Mouse (Mus musculus): Measurements from ENCODE around the gene Gtse1. TPM values are rescaled to one million over a fixed set of nuclear protein-coding genes. Genes with fewer than 3 reads are reported as not detected.

Gene Gtse1
- polyA plus RNA-seq, 1 experiment from 2014 or later: 45.7 TPM

GRCm38 (mm10) chr15:85826676-85827075 lies 32.9 kb upstream of the Gtse1 start:
- no peak overlapping the region for H3K9ac ChIP-seq (ENCODE audit: low read length)
- H3K27ac ChIP-seq (replicated peaks; ENCODE audit: low read depth, low read length): no peak overlapping the region
- H3K4me2 ChIP-seq (ENCODE audit: low read depth, severe bottlenecking): no peak overlapping the region
- DNase-seq (ENCODE audit: low spot score): no peak
- H3K4me3 ChIP-seq (ENCODE audit: low read depth, low read length): no peak overlapping the region
- H3K9me3 ChIP-seq (ENCODE audit: control insufficient read depth, low read length): no peaks in the 10 kb centered on the region
- no peak for ATAC-seq (ENCODE audit: insufficient number of reproducible peaks, low FRiP score, low TSS enrichment, low read depth)
- WGBS: 66% methylated on average over 5 of the region's 5 CpGs
- H3K27me3 ChIP-seq (ENCODE audit: control insufficient read depth, insufficient read depth, low read length): 0 out of 2 replicates have a peak, but pooled peaks cover 2% of the 10 kb centered on the region
- no peaks in the 10 kb centered on the region for H3K36me3 ChIP-seq (ENCODE audit: control insufficient read depth, insufficient read depth, low read length)
- no peaks in the 10 kb centered on the region for H3K4me1 ChIP-seq (ENCODE audit: control insufficient read depth, insufficient read depth, low read length)

- H3K9me3 ChIP-seq (ENCODE audit: control insufficient read depth, low read length): no peaks in the 10 kb centered on the region
- ATAC-seq (ENCODE audit: insufficient number of reproducible peaks, low FRiP score, low TSS enrichment, low read depth): no peak
These were observed 31.5 kb upstream of the Gtse1 start for GRCm38 (mm10) chr15:85828071-85828470.

GRCm38 (mm10) chr15:85829470-85829869 lies 30.1 kb upstream of the Gtse1 start:
- H3K4me3 ChIP-seq (ENCODE audit: low read depth, low read length): no peak overlapping the region
- ATAC-seq (ENCODE audit: insufficient number of reproducible peaks, low FRiP score, low TSS enrichment, low read depth) (no peak), DNase-seq (ENCODE audit: low spot score) (no peak)
- 0 out of 2 replicates have a peak, but pooled peaks cover 3% of the 10 kb centered on the region for H3K4me1 ChIP-seq (ENCODE audit: control insufficient read depth, insufficient read depth, low read length)
- no peaks in the 10 kb centered on the region for H3K9me3 ChIP-seq (ENCODE audit: control insufficient read depth, low read length)
- H3K4me2 ChIP-seq (ENCODE audit: low read depth, severe bottlenecking): no peak overlapping the region
- 80% methylated on average over 5 of the region's 5 CpGs for WGBS
- no peaks in the 10 kb centered on the region for H3K36me3 ChIP-seq (ENCODE audit: control insufficient read depth, insufficient read depth, low read length)
- H3K9ac ChIP-seq (ENCODE audit: low read length): no peak overlapping the region
- no peak overlapping the region for H3K27ac ChIP-seq (replicated peaks; ENCODE audit: low read depth, low read length)
- no peaks in the 10 kb centered on the region for H3K27me3 ChIP-seq (ENCODE audit: control insufficient read depth, insufficient read depth, low read length)

More at GRCm38 (mm10) chr15:85828071-85828470, 31.5 kb upstream of the Gtse1 start:
- DNase-seq (ENCODE audit: low spot score): no peak
- Histone ChIP-seq H3K36me3 (ENCODE audit: control insufficient read depth, insufficient read depth, low read length) (no peaks in the 10 kb centered on the region), H3K27ac (replicated peaks; ENCODE audit: low read depth, low read length) (no peak overlapping the region), H3K4me2 (ENCODE audit: low read depth, severe bottlenecking) (no peak overlapping the region), H3K4me1 (ENCODE audit: control insufficient read depth, insufficient read depth, low read length) (0 out of 2 replicates have a peak, but pooled peaks cover 3% of the 10 kb centered on the region), H3K4me3 (ENCODE audit: low read depth, low read length) (no peak overlapping the region), H3K27me3 (ENCODE audit: control insufficient read depth, insufficient read depth, low read length) (no peaks in the 10 kb centered on the region), H3K9ac (ENCODE audit: low read length) (no peak overlapping the region)
- WGBS: 85% methylated on average over 4 of the region's 4 CpGs

- no peaks in the 10 kb centered on the region for H3K9me3 ChIP-seq (ENCODE audit: control insufficient read depth, low read length)
- H3K9ac ChIP-seq (ENCODE audit: low read length): peak within 1 kb of the TSS; percentile 56
- H3K4me3 ChIP-seq (ENCODE audit: low read depth, low read length): peak within 1 kb of the TSS; percentile 48
- H3K4me2 ChIP-seq (ENCODE audit: low read depth, severe bottlenecking): peak within 1 kb of the TSS; percentile 79
- H3K4me1 ChIP-seq (ENCODE audit: control insufficient read depth, insufficient read depth, low read length): 0 out of 2 replicates have a peak, but pooled peaks cover 3% of the 10 kb centered on the region
- no peaks in the 10 kb centered on the region for H3K36me3 ChIP-seq (ENCODE audit: control insufficient read depth, insufficient read depth, low read length)
- no peak within 1 kb of the TSS for H3K27ac ChIP-seq (replicated peaks; ENCODE audit: low read depth, low read length)
- under 1% methylated on average over 27 of the region's 27 CpGs for WGBS
- H3K27me3 ChIP-seq (ENCODE audit: control insufficient read depth, insufficient read depth, low read length): no peaks in the 10 kb centered on the region
- ATAC-seq (ENCODE audit: insufficient number of reproducible peaks, low FRiP score, low TSS enrichment, low read depth): peak; percentile 85
- peak; percentile 79 for DNase-seq (ENCODE audit: low spot score)
These were observed 27.5 kb upstream of the Gtse1 start, which contains the start of gene Ttc38 for GRCm38 (mm10) chr15:85831954-85832590. TSS of gene Ttc38 (plus strand) at chr15:85832306.

GRCm38 (mm10) chr15:85832599-85832998 lies 26.9 kb upstream of the Gtse1 start:
- ATAC-seq (ENCODE audit: insufficient number of reproducible peaks, low FRiP score, low TSS enrichment, low read depth) (no peak), DNase-seq (ENCODE audit: low spot score) (no peak)
- H3K9ac ChIP-seq (ENCODE audit: low read length): peak overlapping the region; percentile 56; the same call in 1 of the 2 replicates
- no peaks in the 10 kb centered on the region for H3K27me3 ChIP-seq (ENCODE audit: control insufficient read depth, insufficient read depth, low read length)
- 0 out of 2 replicates have a peak, but pooled peaks cover 3% of the 10 kb centered on the region for H3K4me1 ChIP-seq (ENCODE audit: control insufficient read depth, insufficient read depth, low read length)
- peak overlapping the region; percentile 48 for H3K4me3 ChIP-seq (ENCODE audit: low read depth, low read length)
- peak overlapping the region; percentile 79 for H3K4me2 ChIP-seq (ENCODE audit: low read depth, severe bottlenecking)
- 39% methylated on average over 8 of the region's 8 CpGs for WGBS
- H3K27ac ChIP-seq (replicated peaks; ENCODE audit: low read depth, low read length): no peak overlapping the region
- H3K36me3 ChIP-seq (ENCODE audit: control insufficient read depth, insufficient read depth, low read length): no peaks in the 10 kb centered on the region
- H3K9me3 ChIP-seq (ENCODE audit: control insufficient read depth, low read length): no peaks in the 10 kb centered on the region

GRCm38 (mm10) chr15:85835335-85835734 lies 24.2 kb upstream of the Gtse1 start:
- 55% methylated on average over 3 of the region's 3 CpGs for WGBS
- no peak for ATAC-seq (ENCODE audit: insufficient number of reproducible peaks, low FRiP score, low TSS enrichment, low read depth)

GRCm38 (mm10) chr15:85836887-85837286 lies 22.7 kb upstream of the Gtse1 start:
- H3K9me3 ChIP-seq (ENCODE audit: control insufficient read depth, low read length): no peaks in the 10 kb centered on the region
- WGBS: 94% methylated on average over 5 of the region's 5 CpGs
- H3K27me3 ChIP-seq (ENCODE audit: control insufficient read depth, insufficient read depth, low read length): no peaks in the 10 kb centered on the region
- no peak overlapping the region for H3K9ac ChIP-seq (ENCODE audit: low read length)
- no peak overlapping the region for H3K4me2 ChIP-seq (ENCODE audit: low read depth, severe bottlenecking)
- DNase-seq (ENCODE audit: low spot score) (no peak), ATAC-seq (ENCODE audit: insufficient number of reproducible peaks, low FRiP score, low TSS enrichment, low read depth) (no peak)
- no peaks in the 10 kb centered on the region for H3K36me3 ChIP-seq (ENCODE audit: control insufficient read depth, insufficient read depth, low read length)
- H3K4me3 ChIP-seq (ENCODE audit: low read depth, low read length): no peak overlapping the region
- H3K27ac ChIP-seq (replicated peaks; ENCODE audit: low read depth, low read length): no peak overlapping the region
- H3K4me1 ChIP-seq (ENCODE audit: control insufficient read depth, insufficient read depth, low read length): 0 out of 2 replicates have a peak, but pooled peaks cover 3% of the 10 kb centered on the region

More at GRCm38 (mm10) chr15:85835335-85835734, 24.2 kb upstream of the Gtse1 start:
- no peak for DNase-seq (ENCODE audit: low spot score)
- H3K27me3 ChIP-seq (ENCODE audit: control insufficient read depth, insufficient read depth, low read length): no peaks in the 10 kb centered on the region
- H3K9ac ChIP-seq (ENCODE audit: low read length): no peak overlapping the region
- H3K9me3 ChIP-seq (ENCODE audit: control insufficient read depth, low read length): no peaks in the 10 kb centered on the region
- H3K27ac ChIP-seq (replicated peaks; ENCODE audit: low read depth, low read length): no peak overlapping the region
- H3K4me1 ChIP-seq (ENCODE audit: control insufficient read depth, insufficient read depth, low read length): 0 out of 2 replicates have a peak, but pooled peaks cover 3% of the 10 kb centered on the region
- no peak overlapping the region for H3K4me2 ChIP-seq (ENCODE audit: low read depth, severe bottlenecking)
- H3K4me3 ChIP-seq (ENCODE audit: low read depth, low read length): no peak overlapping the region
- no peaks in the 10 kb centered on the region for H3K36me3 ChIP-seq (ENCODE audit: control insufficient read depth, insufficient read depth, low read length)

- no peaks in the 10 kb centered on the region for H3K27me3 ChIP-seq (ENCODE audit: control insufficient read depth, insufficient read depth, low read length)
- no peak overlapping the region for H3K9ac ChIP-seq (ENCODE audit: low read length)
- DNase-seq (ENCODE audit: low spot score) (peak; percentile 58), ATAC-seq (ENCODE audit: insufficient number of reproducible peaks, low FRiP score, low TSS enrichment, low read depth) (no peak)
- H3K27ac ChIP-seq (replicated peaks; ENCODE audit: low read depth, low read length): no peak overlapping the region
- H3K4me1 ChIP-seq (ENCODE audit: control insufficient read depth, insufficient read depth, low read length): no peaks in the 10 kb centered on the region
- H3K36me3 ChIP-seq (ENCODE audit: control insufficient read depth, insufficient read depth, low read length): no peaks in the 10 kb centered on the region
- H3K9me3 ChIP-seq (ENCODE audit: control insufficient read depth, low read length): no peaks in the 10 kb centered on the region
- no peak overlapping the region for H3K4me2 ChIP-seq (ENCODE audit: low read depth, severe bottlenecking)
- WGBS: 31% methylated on average over 6 of the region's 6 CpGs
- H3K4me3 ChIP-seq (ENCODE audit: low read depth, low read length): no peak overlapping the region
These were observed 18.6 kb upstream of the Gtse1 start for GRCm38 (mm10) chr15:85840983-85841382.

All from limb, embryonic 11.5 days (tissue).